Mouse (Mus musculus) kidney, embryonic 15.5 days (tissue): Measurements from ENCODE around the gene Tmem50a. TPM values are rescaled to one million over a fixed set of nuclear protein-coding genes. Genes with fewer than 3 reads are reported as not detected.
"Not testable (repeated sequence)": the region's sequence is repeated elsewhere in the genome, so short reads cannot be mapped to it uniquely, and the experiment has no call there.

Experiments
- ATAC-seq: fragments of 200-750 bp; cut with Nextera tagmentation; replicated peaks from 2 replicates; pipeline ENCODE4 v1.8.0; 2017; ENCODE audit warnings: moderate TSS enrichment; ENCODE audit not compliant: low FRiP score
- H3K27ac ChIP-seq: fragments of 300-500 bp; sonication (generic); 2 replicates; pipeline ENCODE4 v1.5.1; 2015; ENCODE audit warnings: mild to moderate bottlenecking, inconsistent platforms
- H3K27me3 ChIP-seq: fragments of 300-500 bp; sonication (generic); 2 replicates; pipeline ENCODE4 v1.6.1; 2015; ENCODE audit warnings: inconsistent platforms
- H3K36me3 ChIP-seq: fragments of 300-500 bp; sonication (generic); 2 replicates; pipeline ENCODE4 v1.6.1; 2015; ENCODE audit warnings: inconsistent platforms
- H3K4me1 ChIP-seq: fragments of 300-500 bp; sonication (generic); 2 replicates; pipeline ENCODE4 v1.6.1; 2015; ENCODE audit warnings: inconsistent platforms
- H3K4me2 ChIP-seq: fragments of 300-500 bp; sonication (generic); 2 replicates; pipeline ENCODE4 v1.6.1; 2015; ENCODE audit warnings: moderate library complexity, mild to moderate bottlenecking, inconsistent platforms
- H3K4me3 ChIP-seq: fragments of 300-500 bp; sonication (generic); replicated peaks from 2 replicates; pipeline ENCODE4 v1.5.1; 2015; ENCODE audit warnings: mild to moderate bottlenecking, inconsistent platforms
- H3K9ac ChIP-seq: fragments of 300-500 bp; sonication (generic); 2 replicates; pipeline ENCODE4 v1.6.1; 2015; ENCODE audit warnings: mild to moderate bottlenecking, inconsistent platforms
- H3K9me3 ChIP-seq: fragments of 300-500 bp; sonication (generic); replicated peaks from 2 replicates; pipeline ENCODE4 v1.6.1; 2016; ENCODE audit warnings: inconsistent platforms
- WGBS: fragments of 180-500 bp; shearing (Covaris S2); methylation state at CpG from one replicate; pipeline ENCODE4 v1.1.7; 2015; ENCODE audit warnings: mixed read lengths; 5-methylcytosine and 5-hydroxymethylcytosine counted together
- polyA plus RNA-seq: library from polyadenylated mRNA; unstranded; fragments of >200 nt; fragmentation: Nextera tagmentation; extraction: Ambion mirVana; gene quantifications from 2 replicates; pipeline ENCODE4 v1.2.1, GENCODE M21; 2015

Gene Tmem50a
- polyA plus RNA-seq, 1 experiment from 2014 or later: 173 TPM

- Histone ChIP-seq H3K9me3 (no peaks in the 10 kb centered on the region), H3K27ac (no peak overlapping the region), H3K4me2 (no peak overlapping the region), H3K4me1 (peaks cover 13% of the 10 kb centered on the region), H3K27me3 (no peaks in the 10 kb centered on the region), H3K9ac (no peak overlapping the region), H3K4me3 (no peak overlapping the region), H3K36me3 (peaks cover 8% of the 10 kb centered on the region)
- WGBS: 96% methylated on average over 6 of the region's 6 CpGs
- ATAC-seq: no peak
These were observed 5.8 kb upstream of the Tmem50a start for GRCm38 (mm10) chr4:134920631-134921030.

- no peak for ATAC-seq
- Histone ChIP-seq H3K4me1 (peaks cover 12% of the 10 kb centered on the region), H3K4me2 (no peak overlapping the region), H3K9ac (no peak overlapping the region), H3K27me3 (no peaks in the 10 kb centered on the region), H3K4me3 (no peak overlapping the region), H3K27ac (no peak overlapping the region), H3K9me3 (no peaks in the 10 kb centered on the region), H3K36me3 (0 out of 2 replicates have a peak, but pooled peaks cover 2% of the 10 kb centered on the region)
- WGBS: 40% methylated on average over 12 of the region's 12 CpGs
These were observed 5.1 kb upstream of the Tmem50a start for GRCm38 (mm10) chr4:134919733-134920540.

- no peak overlapping the region for H3K27ac ChIP-seq
- H3K4me2 ChIP-seq: no peak overlapping the region
- 49% methylated on average over 7 of the region's 7 CpGs for WGBS
- H3K36me3 ChIP-seq: no peaks in the 10 kb centered on the region
- no peaks in the 10 kb centered on the region for H3K27me3 ChIP-seq
- no peak overlapping the region for H3K4me3 ChIP-seq
- H3K4me1 ChIP-seq: peaks cover 19% of the 10 kb centered on the region
- no peak for ATAC-seq
- no peak overlapping the region; the same call in 1 of the 2 replicates for H3K9ac ChIP-seq
- no peaks in the 10 kb centered on the region for H3K9me3 ChIP-seq
These were observed 3.6 kb upstream of the Tmem50a start for GRCm38 (mm10) chr4:134918381-134918780.

- Histone ChIP-seq H3K4me1 (peaks cover 17% of the 10 kb centered on the region), H3K27ac (no peak overlapping the region), H3K4me2 (no peak overlapping the region), H3K9me3 (no peaks in the 10 kb centered on the region), H3K27me3 (no peaks in the 10 kb centered on the region), H3K9ac (no peak overlapping the region), H3K4me3 (no peak overlapping the region), H3K36me3 (peaks cover 8% of the 10 kb centered on the region; the same call in 1 of the 2 replicates)
- ATAC-seq: no peak
- 74% methylated on average over 3 of the region's 3 CpGs for WGBS
These were observed 2.4 kb upstream of the Tmem50a start for GRCm38 (mm10) chr4:134917194-134917593.

- peak overlapping the region; percentile 87; the same call in 1 of the 2 replicates for H3K9ac ChIP-seq
- ATAC-seq: no peak; the same call in 1 of the 2 replicates
- H3K4me3 ChIP-seq: peak overlapping the region; percentile 98
- H3K9me3 ChIP-seq: no peaks in the 10 kb centered on the region
- no peaks in the 10 kb centered on the region for H3K27me3 ChIP-seq
- H3K36me3 ChIP-seq: peaks cover 24% of the 10 kb centered on the region
- peak overlapping the region; percentile 57 for H3K4me2 ChIP-seq
- 55% methylated on average over 14 of the region's 14 CpGs for WGBS
- peak overlapping the region; percentile 97 for H3K27ac ChIP-seq
- peaks cover 17% of the 10 kb centered on the region for H3K4me1 ChIP-seq
These were observed 613 bp upstream of the Tmem50a start for GRCm38 (mm10) chr4:134915223-134916050.

GRCm38 (mm10) chr4:134914122-134914863, 531 bp downstream of the Tmem50a start:
- WGBS: 1% methylated on average over 43 of the region's 43 CpGs
- Histone ChIP-seq H3K27ac (peak overlapping the region; percentile 97), H3K4me1 (peaks cover 17% of the 10 kb centered on the region), H3K9ac (peak overlapping the region; percentile 87), H3K9me3 (no peaks in the 10 kb centered on the region), H3K4me2 (peak overlapping the region; percentile 57), H3K36me3 (peaks cover 33% of the 10 kb centered on the region), H3K27me3 (no peaks in the 10 kb centered on the region), H3K4me3 (peak overlapping the region; percentile 98)
- peak; percentile 68 for ATAC-seq

GRCm38 (mm10) chr4:134913413-134913812, 1.4 kb downstream of the Tmem50a start:
- Histone ChIP-seq H3K4me3 (peak overlapping the region; percentile 98), H3K27me3 (no peaks in the 10 kb centered on the region), H3K36me3 (peaks cover 42% of the 10 kb centered on the region), H3K4me2 (peak overlapping the region; percentile 57), H3K4me1 (peaks cover 17% of the 10 kb centered on the region), H3K9ac (no peak overlapping the region), H3K9me3 (no peaks in the 10 kb centered on the region), H3K27ac (no peak overlapping the region)
- ATAC-seq: no peak
- WGBS: 34% methylated on average over 3 of the region's 3 CpGs

GRCm38 (mm10) chr4:134911406-134911805, 3.4 kb downstream of the Tmem50a start:
- H3K27ac ChIP-seq, H3K4me2 ChIP-seq, H3K27me3 ChIP-seq, ATAC-seq, H3K9me3 ChIP-seq, H3K9ac ChIP-seq, H3K4me3 ChIP-seq: not testable (repeated sequence)
- H3K36me3 ChIP-seq: peaks cover 62% of the 10 kb centered on the region
- peaks cover 17% of the 10 kb centered on the region for H3K4me1 ChIP-seq
- WGBS: 93% methylated on average over 7 of the region's 8 CpGs

GRCm38 (mm10) chr4:134903046-134903445, 11.8 kb downstream of the Tmem50a start:
- H3K4me3 ChIP-seq: no peak overlapping the region
- no peaks in the 10 kb centered on the region for H3K27me3 ChIP-seq
- H3K4me1 ChIP-seq: no peaks in the 10 kb centered on the region
- ATAC-seq: no peak
- H3K36me3 ChIP-seq: peaks cover 100% of the 10 kb centered on the region
- WGBS: 67% methylated on average over 7 of the region's 7 CpGs
- H3K9me3 ChIP-seq: no peaks in the 10 kb centered on the region
- H3K4me2 ChIP-seq: no peak overlapping the region
- no peak overlapping the region for H3K27ac ChIP-seq
- H3K9ac ChIP-seq: no peak overlapping the region

GRCm38 (mm10) chr4:134901126-134901525, 13.7 kb downstream of the Tmem50a start:
- peaks cover 100% of the 10 kb centered on the region for H3K36me3 ChIP-seq
- H3K4me2 ChIP-seq: no peak overlapping the region
- H3K9ac ChIP-seq: no peak overlapping the region
- no peak overlapping the region for H3K27ac ChIP-seq
- no peaks in the 10 kb centered on the region for H3K9me3 ChIP-seq
- WGBS: 95% methylated on average over 8 of the region's 8 CpGs
- no peak overlapping the region for H3K4me3 ChIP-seq
- H3K4me1 ChIP-seq: no peaks in the 10 kb centered on the region
- H3K27me3 ChIP-seq: no peaks in the 10 kb centered on the region
- ATAC-seq: no peak

GRCm38 (mm10) chr4:134897256-134897655, 17.6 kb downstream of the Tmem50a start:
- Histone ChIP-seq H3K4me1 (no peaks in the 10 kb centered on the region), H3K9ac (no peak overlapping the region), H3K4me2 (no peak overlapping the region), H3K4me3 (no peak overlapping the region), H3K9me3 (no peaks in the 10 kb centered on the region), H3K27ac (no peak overlapping the region), H3K27me3 (no peaks in the 10 kb centered on the region), H3K36me3 (peaks cover 73% of the 10 kb centered on the region)
- ATAC-seq: no peak
- 87% methylated on average over 6 of the region's 6 CpGs for WGBS
